Mouse (Mus musculus) cerebellum, adult 8-10 months (tissue): ENCODE measurements around the gene Strn4.

ENCODE experiments used
- DNase-seq: peaks from one replicate; pipeline ENCODE4 v3.0.0; 2022

The Strn4 gene

DNA sequence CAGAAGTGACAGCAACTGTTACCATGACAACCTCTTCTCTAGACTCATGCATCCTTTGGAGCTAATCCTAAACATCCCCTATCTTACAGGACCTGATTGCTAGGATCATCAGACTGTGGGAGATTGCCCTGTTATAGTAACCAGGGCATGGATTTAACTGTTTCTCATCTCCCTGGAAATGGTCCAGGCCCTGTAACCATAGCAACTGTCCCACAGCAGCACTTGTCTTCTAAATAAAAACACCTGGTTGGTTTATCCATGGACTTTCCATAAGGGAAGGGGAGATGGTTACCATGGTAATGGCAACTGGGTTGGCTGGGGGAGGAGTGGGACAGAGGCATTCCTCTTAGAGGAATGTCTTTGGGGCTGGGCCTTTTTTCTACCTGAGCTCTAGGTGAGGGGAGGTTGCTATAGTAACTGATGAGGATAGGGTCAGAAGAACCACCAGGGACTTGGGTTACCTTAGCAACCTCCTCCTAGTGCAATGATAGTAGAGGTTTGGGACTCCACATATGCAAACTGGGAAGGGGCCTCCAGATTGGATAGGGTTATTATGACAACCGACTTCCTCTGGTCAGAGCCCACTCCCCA, at the start of gene Strn4:
Gene Strn4 (plus strand): TSS at position 539 of the 591 bp plus-strand sequence.
- peak; percentile 42 for DNase-seq

GRCm38 (mm10) chr7:16766443-16766842, 49.2 kb upstream of the Strn4 start:
- DNase-seq = no peak

GRCm38 (mm10) chr7:16775888-16776287, 39.8 kb upstream of the Strn4 start:
- DNase-seq = no peak

- no peak for DNase-seq
Observed at GRCm38 (mm10) chr7:16780076-16780475, 35.6 kb upstream of the Strn4 start.

- peak; percentile 35 for DNase-seq
Observed at GRCm38 (mm10) chr7:16780825-16781554, 34.7 kb upstream of the Strn4 start, which contains the start of gene Slc1a5. TSS of gene Slc1a5 (plus strand) at chr7:16781340.

GRCm38 (mm10) chr7:16781555-16781815, 34.2 kb upstream of the Strn4 start:
- no peak for DNase-seq

- no peak for DNase-seq
Observed at GRCm38 (mm10) chr7:16781816-16782554, 33.7 kb upstream of the Strn4 start.

GRCm38 (mm10) chr7:16782555-16783125, 33.0 kb upstream of the Strn4 start:
- DNase-seq = no peak

- DNase-seq = no peak
Observed at GRCm38 (mm10) chr7:16783224-16783688, 32.4 kb upstream of the Strn4 start.

GRCm38 (mm10) chr7:16783758-16784415, 31.8 kb upstream of the Strn4 start:
- DNase-seq = no peak

DNA sequence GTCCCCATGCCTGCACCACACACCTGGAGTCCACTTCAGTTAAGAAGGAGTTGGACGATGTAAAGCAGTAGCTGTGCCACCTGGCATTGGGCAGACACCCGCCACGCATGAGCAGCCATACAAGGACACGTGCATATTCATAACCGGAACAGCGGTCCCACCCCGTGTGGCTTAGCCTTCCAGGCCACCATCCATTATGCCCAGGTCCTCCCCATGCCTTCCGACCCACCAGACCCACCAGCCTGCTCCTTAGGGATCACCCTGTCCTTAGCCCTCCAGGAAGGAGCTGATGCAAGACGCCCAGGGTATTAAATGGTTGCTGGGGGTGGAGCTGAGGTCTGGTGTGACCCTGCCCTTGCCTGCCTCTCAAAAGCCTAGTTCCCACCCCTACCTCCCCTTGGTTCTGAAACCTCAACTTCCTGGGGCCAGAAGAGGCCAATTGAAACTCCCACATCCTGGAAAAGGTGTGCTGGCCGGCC, 31.2 kb upstream of the Strn4 start:
- DNase-seq = no peak

GRCm38 (mm10) chr7:16785541-16786083, 30.1 kb upstream of the Strn4 start:
- DNase-seq = no peak

GRCm38 (mm10) chr7:16792316-16792715, 23.4 kb upstream of the Strn4 start:
- DNase-seq = no peak

- no peak for DNase-seq
Observed at GRCm38 (mm10) chr7:16793010-16793725, 22.5 kb upstream of the Strn4 start.

- no peak for DNase-seq
Observed at GRCm38 (mm10) chr7:16794886-16795285, 20.8 kb upstream of the Strn4 start.

- DNase-seq = no peak
Observed at GRCm38 (mm10) chr7:16804409-16805028, 11.2 kb upstream of the Strn4 start.

GRCm38 (mm10) chr7:16807936-16808335, 7.8 kb upstream of the Strn4 start:
- DNase-seq = no peak

DNA sequence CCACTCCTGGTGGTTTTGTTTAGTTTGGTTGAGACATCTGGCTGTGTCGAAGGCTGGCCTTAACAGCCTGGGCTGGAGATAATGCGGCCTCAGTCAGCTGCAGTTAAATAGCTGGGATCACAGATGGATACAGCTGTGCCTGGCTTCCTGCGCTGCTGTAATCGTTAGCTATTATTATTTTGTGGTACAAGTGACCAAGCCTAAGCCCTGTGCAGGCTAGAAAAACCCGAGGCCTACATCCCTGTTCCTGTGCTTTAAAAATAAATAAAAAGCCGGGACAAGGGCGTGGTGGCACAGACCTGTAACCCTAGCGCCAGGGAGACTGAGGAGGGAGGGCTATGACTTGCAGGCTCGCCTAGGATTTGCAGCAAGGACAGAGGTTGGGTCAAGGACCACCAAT, 7.0 kb upstream of the Strn4 start:
- no peak for DNase-seq

DNA sequence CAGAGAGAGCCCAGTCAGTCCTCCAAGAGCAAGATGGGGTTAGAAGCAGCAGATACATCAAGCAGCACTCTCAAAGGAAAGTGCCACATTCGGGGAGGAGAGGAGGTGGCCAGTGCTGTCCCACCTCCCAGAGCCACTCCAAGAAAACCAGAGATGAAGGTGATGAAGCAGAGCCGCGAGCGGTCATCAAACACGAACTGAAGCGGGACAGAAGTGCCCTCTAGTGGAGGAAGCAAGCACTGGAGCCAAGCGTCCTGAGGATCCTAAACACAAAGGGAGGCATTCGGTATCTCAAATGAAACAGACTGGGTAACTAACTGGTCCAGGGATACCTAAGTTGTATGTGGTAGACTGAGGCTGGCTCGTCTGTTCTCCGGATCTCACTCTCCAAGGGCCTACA, 6.0 kb upstream of the Strn4 start:
- DNase-seq = peak; percentile 80

DNA sequence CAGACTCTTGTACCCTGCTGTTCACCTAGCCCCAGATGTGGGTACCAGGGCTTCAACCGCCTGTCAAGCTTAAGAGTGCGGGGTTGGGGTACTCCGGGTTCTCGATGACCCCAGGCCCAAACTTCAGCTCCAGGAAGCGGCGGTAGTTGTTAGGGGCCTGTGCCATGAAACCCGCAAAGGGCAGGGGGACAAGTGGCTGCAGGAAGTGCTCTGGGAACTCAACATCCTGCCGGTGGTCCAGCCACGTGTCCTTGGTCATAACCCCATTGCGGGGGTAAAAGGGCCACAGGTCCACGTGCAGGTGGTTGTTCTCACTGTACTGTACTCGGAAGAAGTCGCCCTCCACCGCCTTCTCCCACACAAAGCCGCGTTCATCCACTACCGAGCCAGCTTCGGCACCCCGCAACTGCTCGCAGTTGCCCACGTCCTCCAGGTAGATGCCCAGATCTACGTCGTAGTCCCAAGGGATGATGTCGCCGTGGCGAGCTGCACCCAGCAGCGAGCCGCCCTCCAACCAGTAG, 5.2 kb upstream of the Strn4 start:
- no peak for DNase-seq
